ENCODE assay signal across 16 mouse cellular contexts in genomic region chr4:142876151-142876550, GRCm38 (mm10).
"Had no signal": no experiment of that assay in that cellular context is flagged by ENCODE, and none has a peak within 500 bp of the region (broad histone marks: within the 10 kb centered on the region; RNA-seq: fewer than 3 reads in every experiment).

No protein-coding gene starts in this region.

- H3K27ac ChIP-seq: kidney, postnatal 0 days; layer of hippocampus, adult 2 months; limb, embryonic 15.5 days; liver, embryonic 12.5 days; macrophage; midbrain, embryonic 13.5 days; stomach, embryonic 15.5 days had no signal

- DNase-seq: kidney, adult 9 months; kidney, postnatal 4 days; lung, embryonic 14.5 days; lung, postnatal 14 days; right cerebral cortex, postnatal 14 days; thymus, adult 2 months; thymus, postnatal 25 days had no signal

- H3K4me1 ChIP-seq: liver, embryonic 12.5 days; stomach, embryonic 15.5 days had no signal

- H3K36me3 ChIP-seq: limb, embryonic 15.5 days; liver, embryonic 12.5 days; midbrain, embryonic 13.5 days; neural tube, embryonic 12.5 days; stomach, embryonic 15.5 days had no signal

- H3K4me3 ChIP-seq: layer of hippocampus, adult 2 months; limb, embryonic 15.5 days; liver, embryonic 12.5 days; midbrain, embryonic 13.5 days; myocyte; neural tube, embryonic 12.5 days; stomach, embryonic 15.5 days had no signal

- H3K9ac ChIP-seq: limb, embryonic 15.5 days; liver, embryonic 12.5 days; lung, embryonic 14.5 days; midbrain, embryonic 13.5 days; neural tube, embryonic 12.5 days; stomach, embryonic 15.5 days had no signal

- H3K9me3 ChIP-seq: limb, embryonic 15.5 days; liver, embryonic 12.5 days; midbrain, embryonic 13.5 days; neural tube, embryonic 12.5 days; stomach, embryonic 15.5 days had no signal

- H3K4me2 ChIP-seq: limb, embryonic 15.5 days; liver, embryonic 12.5 days; lung, embryonic 14.5 days; midbrain, embryonic 13.5 days; neural tube, embryonic 12.5 days; stomach, embryonic 15.5 days had no signal

- ATAC-seq: liver, embryonic 12.5 days; midbrain, embryonic 13.5 days had no signal

- H3K27me3 ChIP-seq: limb, embryonic 15.5 days; liver, embryonic 12.5 days; midbrain, embryonic 13.5 days; neural tube, embryonic 12.5 days; stomach, embryonic 15.5 days had no signal
